Comparison of ENCODE assay signal across 8 mouse cellular contexts in the genomic region with DNA sequence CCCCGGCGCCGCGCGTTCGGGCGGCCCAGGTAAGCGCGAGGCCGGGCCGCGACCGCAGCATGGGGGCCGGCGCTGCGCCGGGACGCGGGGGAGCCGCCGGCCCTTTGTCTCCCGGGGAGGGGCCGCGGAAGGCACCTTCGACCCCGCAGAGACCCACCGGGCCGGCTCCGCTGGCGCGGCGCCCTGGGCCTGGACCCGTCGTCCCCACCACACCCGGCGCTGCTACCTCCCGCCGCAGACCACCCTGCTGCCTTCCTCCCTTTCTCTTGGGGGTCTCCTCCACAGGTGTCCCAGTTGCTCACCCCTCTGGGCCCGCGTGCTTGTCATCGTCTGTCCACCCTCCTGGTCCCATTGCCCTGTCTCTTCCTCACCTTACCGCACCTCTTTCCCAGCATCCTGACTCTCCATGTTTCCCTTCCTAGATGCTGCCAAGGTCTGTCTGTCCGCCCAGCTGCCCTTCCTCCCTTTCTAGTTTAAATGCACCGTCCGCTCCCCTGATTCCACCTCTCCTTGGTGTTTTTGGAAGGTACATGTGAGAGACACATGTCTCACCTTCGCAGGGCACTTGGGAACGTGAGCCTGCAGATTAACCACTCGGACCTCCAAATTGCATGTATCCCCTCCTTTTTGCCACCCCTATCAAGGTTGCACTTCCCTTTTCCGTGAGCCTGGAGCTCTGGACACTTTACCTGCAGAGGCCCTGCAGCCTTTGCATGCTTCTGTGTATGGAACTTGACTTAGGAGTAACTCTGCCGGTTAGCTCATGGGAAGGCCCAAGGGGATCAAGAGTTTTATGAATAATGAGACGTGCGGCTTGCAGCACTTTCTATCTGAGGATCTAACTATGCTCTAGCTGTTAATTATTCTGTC. TPM values are rescaled to one million over a fixed set of nuclear protein-coding genes. Genes with fewer than 3 reads are reported as not detected.
A peak's percentile ranks its signal among the peaks of the same experiment; 100 is the strongest.
DNase-seq lines count a peak whose midpoint lies in the region; ATAC-seq and TF ChIP-seq lines count a peak whose summit lies in the region.

No protein-coding gene starts in this region.

- no peaks in the 10 kb centered on the region; the same call in 1 of the 2 replicates for H3K79me2 ChIP-seq in liver, adult 2 months (ENCODE audit: control insufficient read depth, insufficient read depth, low read length)

- no peaks in the 10 kb centered on the region for H3K27me3 ChIP-seq in liver, adult 2 months (ENCODE audit: control insufficient read depth, insufficient read depth, low read length)
- no peaks in the 10 kb centered on the region for H3K27me3 ChIP-seq in forebrain, embryonic 13.5 days
- H3K27me3 ChIP-seq in limb, embryonic 15.5 days = no peaks in the 10 kb centered on the region

- ATAC-seq in forebrain, embryonic 13.5 days = peak; percentile 31; the same call in 1 of the 2 replicates
- peak; percentile 9; the same call in 1 of the 2 replicates for ATAC-seq in limb, embryonic 15.5 days (ENCODE audit: insufficient number of reproducible peaks, low FRiP score, low TSS enrichment, low read depth)

- peak overlapping the region; percentile 93 for H3K4me2 ChIP-seq in forebrain, embryonic 13.5 days
- peak overlapping the region; percentile 88 for H3K4me2 ChIP-seq in limb, embryonic 15.5 days

- peak overlapping the region; percentile 73 for H3K9ac ChIP-seq in liver, adult 2 months (ENCODE audit: low read depth, low read length)
- peak overlapping the region; percentile 93 for H3K9ac ChIP-seq in forebrain, embryonic 13.5 days
- peak overlapping the region; percentile 95 for H3K9ac ChIP-seq in limb, embryonic 15.5 days

- H3K4me3 ChIP-seq in liver, adult 2 months (ENCODE audit: insufficient read depth, low read depth, low read length) = peak overlapping the region; percentile 49
- H3K4me3 ChIP-seq in forebrain, embryonic 13.5 days = peak overlapping the region; percentile 90
- H3K4me3 ChIP-seq in limb, embryonic 15.5 days = peak overlapping the region; percentile 87
- peak overlapping the region; percentile 74 for H3K4me3 ChIP-seq in olfactory bulb, adult 2 months (ENCODE audit: insufficient read depth, low read depth, low read length)

- WGBS in liver, adult 2 months = 11% methylated on average over 50 of the region's 52 CpGs
- WGBS in forebrain, embryonic 13.5 days = 3% methylated on average over 43 of the region's 52 CpGs
- WGBS in limb, embryonic 15.5 days = 1% methylated on average over 52 of the region's 52 CpGs
- 5% methylated on average over 52 of the region's 52 CpGs for WGBS in olfactory bulb, adult 2 months

- no peak overlapping the region for H3K27ac ChIP-seq in liver, adult 2 months (replicated peaks; ENCODE audit: insufficient read depth, low read depth, low read length)
- H3K27ac ChIP-seq in forebrain, embryonic 13.5 days = peak overlapping the region; percentile 57
- peak overlapping the region; percentile 82 for H3K27ac ChIP-seq in limb, embryonic 15.5 days
- no peak overlapping the region for H3K27ac ChIP-seq in olfactory bulb, adult 2 months (ENCODE audit: insufficient read depth, low read depth, low read length)

- no peak for TF ChIP-seq POLR2A in liver, adult 2 months (IDR thresholded peaks at IDR 0.05; ENCODE audit: extremely low read depth, insufficient read depth, low read length)
- no peak for TF ChIP-seq POLR2A in brain, embryonic 14.5 days (IDR thresholded peaks at IDR 0.05; ENCODE audit: borderline replicate concordance, extremely low read depth, insufficient read depth, insufficient read length, poor library complexity, severe bottlenecking)
- TF ChIP-seq POLR2A in olfactory bulb, adult 2 months (IDR thresholded peaks at IDR 0.05; ENCODE audit: insufficient read depth, low read depth, low read length) = no peak; the same call in 1 of the 2 replicates

- peak; percentile 19 for DNase-seq in liver, adult 2 months (ENCODE audit: extremely low read depth, low read depth, low spot score)
- no peak for DNase-seq in liver
- DNase-seq in brain, embryonic 14.5 days (ENCODE audit: low read depth) = peak; percentile 27
- no peak for DNase-seq in layer of hippocampus, adult 11-12 months (ENCODE audit: low spot score)
- no peak for DNase-seq in gastrocnemius, adult 18-20 months (ENCODE audit: low spot score)

- H3K9me3 ChIP-seq in forebrain, embryonic 13.5 days (replicated peaks) = no peaks in the 10 kb centered on the region
- H3K9me3 ChIP-seq in limb, embryonic 15.5 days = no peaks in the 10 kb centered on the region

- H3K36me3 ChIP-seq in liver, adult 2 months (ENCODE audit: control insufficient read depth, insufficient read depth, low read length) = no peaks in the 10 kb centered on the region
- H3K36me3 ChIP-seq in forebrain, embryonic 13.5 days (ENCODE audit: poor library complexity, severe bottlenecking) = no peaks in the 10 kb centered on the region
- no peaks in the 10 kb centered on the region for H3K36me3 ChIP-seq in limb, embryonic 15.5 days

- no peak for TF ChIP-seq CTCF in liver, adult 2 months (IDR thresholded peaks at IDR 0.05; ENCODE audit: low read depth, low read length)
- no peak for TF ChIP-seq CTCF in brain, embryonic 14.5 days (IDR thresholded peaks at IDR 0.05; ENCODE audit: borderline replicate concordance, extremely low read depth, insufficient read depth, insufficient read length)
- no peak for TF ChIP-seq CTCF in olfactory bulb, adult 2 months (IDR thresholded peaks at IDR 0.05; ENCODE audit: insufficient read depth, low read depth, low read length)

- peaks cover 7% of the 10 kb centered on the region for H3K4me1 ChIP-seq in liver, adult 2 months (ENCODE audit: control insufficient read depth, insufficient read depth, low read length)
- H3K4me1 ChIP-seq in forebrain, embryonic 13.5 days = peaks cover 26% of the 10 kb centered on the region
- H3K4me1 ChIP-seq in limb, embryonic 15.5 days = peaks cover 19% of the 10 kb centered on the region
- peaks cover 16% of the 10 kb centered on the region for H3K4me1 ChIP-seq in olfactory bulb, adult 2 months (ENCODE audit: control insufficient read depth, insufficient read depth, low read length)

RNA-seq across cellular contexts. Expression of gene Ctnnbip1, which starts 0.6 kb away (rescaled TPM):
- 4.9 and 6.6 TPM in 2 replicates for total RNA-seq in liver, adult 2 months (2014; rRNA removed)
- 9.7 and 9.9 TPM in 2 replicates for polyA plus RNA-seq in liver, adult 2 months (2012; rRNA removed)
- polyA plus RNA-seq in brain, embryonic 14.5 days (2012; rRNA removed) = 59.0 and 62.8 TPM in 2 replicates
- 80.2 and 81.2 TPM in 2 replicates for polyA plus RNA-seq in forebrain, embryonic 13.5 days (2015; fragmentation: Nextera tagmentation; extraction: Ambion mirVana)
- polyA plus RNA-seq in limb, embryonic 15.5 days (2015; fragmentation: Nextera tagmentation; extraction: Ambion mirVana) = 58.9 and 64.4 TPM in 2 replicates
- polyA plus RNA-seq in olfactory bulb, adult 2 months (2012; ENCODE audit: insufficient read depth, insufficient read length, low replicate concordance, missing spikeins) = not detected in 2 replicates
- 10 to 100 TPM; 17.7 to 19.0 TPM for total RNA-seq in gastrocnemius, adult 18-20 months (2021)

RNA-seq across cellular contexts. Expression of gene Lzic, which starts 33.6 kb away (rescaled TPM):
- 5.3 and 5.6 TPM in 2 replicates for total RNA-seq in liver, adult 2 months (2014; rRNA removed)
- polyA plus RNA-seq in liver, adult 2 months (2012; rRNA removed) = 3.5 and 5.7 TPM in 2 replicates
- 31.7 and 32.0 TPM in 2 replicates for polyA plus RNA-seq in brain, embryonic 14.5 days (2012; rRNA removed)
- 50.3 and 59.4 TPM in 2 replicates for polyA plus RNA-seq in forebrain, embryonic 13.5 days (2015; fragmentation: Nextera tagmentation; extraction: Ambion mirVana)
- polyA plus RNA-seq in limb, embryonic 15.5 days (2015; fragmentation: Nextera tagmentation; extraction: Ambion mirVana) = 42.4 and 46.1 TPM in 2 replicates
- not detected in 2 replicates for polyA plus RNA-seq in olfactory bulb, adult 2 months (2012; ENCODE audit: insufficient read depth, insufficient read length, low replicate concordance, missing spikeins)
- total RNA-seq in gastrocnemius, adult 18-20 months (2021) = 10 to 100 TPM; 13.1 to 14.1 TPM

RNA-seq across cellular contexts. Expression of gene Nmnat1, which starts 33.6 kb away (rescaled TPM):
- 12.8 and 14.4 TPM in 2 replicates for total RNA-seq in liver, adult 2 months (2014; rRNA removed)
- polyA plus RNA-seq in liver, adult 2 months (2012; rRNA removed) = 17.4 and 19.8 TPM in 2 replicates
- 7.5 and 9.9 TPM in 2 replicates for polyA plus RNA-seq in brain, embryonic 14.5 days (2012; rRNA removed)
- polyA plus RNA-seq in forebrain, embryonic 13.5 days (2015; fragmentation: Nextera tagmentation; extraction: Ambion mirVana) = 11.8 and 15.7 TPM in 2 replicates
- 8.6 TPM in 2 replicates for polyA plus RNA-seq in limb, embryonic 15.5 days (2015; fragmentation: Nextera tagmentation; extraction: Ambion mirVana)
- polyA plus RNA-seq in olfactory bulb, adult 2 months (2012; ENCODE audit: insufficient read depth, insufficient read length, low replicate concordance, missing spikeins) = not detected in 2 replicates
- 10 to 100 TPM; 33.1 to 33.5 TPM for total RNA-seq in gastrocnemius, adult 18-20 months (2021)

RNA-seq across cellular contexts. Expression of gene Tmem274, which starts 41.4 kb away (rescaled TPM):
- total RNA-seq in liver, adult 2 months (2014; rRNA removed) = not detected in 2 replicates
- polyA plus RNA-seq in liver, adult 2 months (2012; rRNA removed) = not detected in 2 replicates
- not detected in 2 replicates for polyA plus RNA-seq in brain, embryonic 14.5 days (2012; rRNA removed)
- polyA plus RNA-seq in forebrain, embryonic 13.5 days (2015; fragmentation: Nextera tagmentation; extraction: Ambion mirVana) = 0.28 and 0.62 TPM in 2 replicates
- not detected in 2 replicates for polyA plus RNA-seq in limb, embryonic 15.5 days (2015; fragmentation: Nextera tagmentation; extraction: Ambion mirVana)
- polyA plus RNA-seq in olfactory bulb, adult 2 months (2012; ENCODE audit: insufficient read depth, insufficient read length, low replicate concordance, missing spikeins) = not detected in 2 replicates
- not detected for total RNA-seq in gastrocnemius, adult 18-20 months (2021)

Comparison
In these comparisons a context has a peak if more than half of its experiments do, and no peak if none do; other contexts are left out.
1. DNase-seq: peak in liver, adult 2 months (single experiment) and brain, embryonic 14.5 days (single experiment); none in liver (single experiment), layer of hippocampus, adult 11-12 months (single experiment) and gastrocnemius, adult 18-20 months (single experiment).
2. H3K27ac ChIP-seq: peak in forebrain, embryonic 13.5 days (single experiment) and limb, embryonic 15.5 days (single experiment); none in liver, adult 2 months (single experiment) and olfactory bulb, adult 2 months (single experiment).
3. RNA of gene Ctnnbip1, which starts 0.6 kb away (polyA plus RNA-seq): 80.2 to 81.2 TPM in forebrain, embryonic 13.5 days, 59.0 to 62.8 TPM in brain, embryonic 14.5 days, 58.9 to 64.4 TPM in limb, embryonic 15.5 days and 9.7 to 9.9 TPM in liver, adult 2 months; not detected in olfactory bulb, adult 2 months; every median in the first group is over 10 times any median in the second.
4. Peak in every context shown above with its lines, with median percentiles within 50 percentile points of each other: H3K4me3 ChIP-seq and H3K9ac ChIP-seq.